Mouse (Mus musculus) lung, embryonic 15.5 days (tissue): ENCODE results near the gene Stac2. TPM values are rescaled to one million over a fixed set of nuclear protein-coding genes. Genes with fewer than 3 reads are reported as not detected.
A peak's percentile ranks its signal among the peaks of the same experiment; 100 is the strongest.

Source experiments
- ATAC-seq: fragments of 200-750 bp; cut with Nextera tagmentation; 2 replicates; pipeline ENCODE4 v1.8.0; 2017; ENCODE audit warnings: moderate number of reproducible peaks, borderline replicate concordance; ENCODE audit not compliant: low FRiP score, low TSS enrichment; ENCODE audit errors: extremely low read depth
- H3K27ac ChIP-seq: fragments of 300-500 bp; sonication (generic); 2 replicates; pipeline ENCODE4 v1.5.1; 2015; ENCODE audit warnings: moderate library complexity, mild to moderate bottlenecking, inconsistent platforms
- H3K27me3 ChIP-seq: fragments of 300-500 bp; sonication (generic); 2 replicates; pipeline ENCODE4 v1.6.1; 2015; ENCODE audit warnings: inconsistent platforms
- H3K36me3 ChIP-seq: fragments of 300-500 bp; sonication (generic); 2 replicates; pipeline ENCODE4 v1.6.1; 2015; ENCODE audit warnings: inconsistent platforms
- H3K4me1 ChIP-seq: fragments of 300-500 bp; sonication (generic); 2 replicates; pipeline ENCODE4 v1.6.1; 2015; ENCODE audit warnings: inconsistent platforms
- H3K4me2 ChIP-seq: fragments of 300-500 bp; sonication (generic); 2 replicates; pipeline ENCODE4 v1.6.1; 2015; ENCODE audit warnings: inconsistent platforms, mild to moderate bottlenecking, moderate library complexity
- H3K4me3 ChIP-seq: fragments of 300-500 bp; sonication (generic); 2 replicates; pipeline ENCODE4 v1.5.1; 2015; ENCODE audit warnings: mild to moderate bottlenecking, inconsistent platforms
- H3K9ac ChIP-seq: fragments of 300-500 bp; sonication (generic); 2 replicates; pipeline ENCODE4 v1.6.1; 2015; ENCODE audit warnings: inconsistent platforms
- H3K9me3 ChIP-seq: fragments of 300-500 bp; sonication (generic); 2 replicates; pipeline ENCODE4 v1.6.1; 2016; ENCODE audit warnings: inconsistent platforms
- WGBS: fragments of 180-500 bp; shearing (Covaris S2); methylation state at CpG from one replicate; pipeline ENCODE4 v1.1.7; 2015; 5-methylcytosine and 5-hydroxymethylcytosine counted together
- polyA plus RNA-seq: library from polyadenylated mRNA; unstranded; fragments of >200 nt; fragmentation: Nextera tagmentation; extraction: Ambion mirVana; gene quantifications from 2 replicates; pipeline ENCODE4 v1.2.1, GENCODE M21; 2015

The Stac2 gene
- polyA plus RNA-seq, 1 experiment from 2014 or later, result 0.16 TPM

DNA sequence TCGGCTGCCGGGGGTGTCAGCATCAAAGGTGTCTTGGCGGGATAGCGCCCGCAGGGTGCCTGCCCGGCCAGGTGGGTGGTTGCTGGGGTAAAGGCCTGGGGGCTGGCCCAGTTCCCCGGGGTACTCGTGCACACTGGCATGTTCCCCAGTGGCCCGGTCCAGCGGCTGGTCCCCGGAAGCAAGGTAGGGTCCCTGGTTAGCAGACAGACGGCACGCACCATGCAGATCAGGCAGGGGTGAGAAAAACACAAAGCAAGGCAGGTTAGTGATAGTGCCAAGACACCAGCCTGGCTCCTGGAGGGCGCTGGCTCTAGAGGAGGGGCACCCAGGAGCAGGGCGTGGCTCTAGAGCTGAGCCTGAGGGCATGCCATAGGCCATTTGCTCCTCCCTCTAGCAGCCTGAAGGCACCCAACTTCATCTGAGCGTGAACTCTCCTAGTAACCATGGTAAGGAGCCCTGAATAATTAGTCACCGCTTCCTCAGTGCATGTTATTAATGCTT is 50.0 kb downstream of the Stac2 start:
- 0 out of 2 replicates have a peak overlapping the region, but pooled peaks have one; percentile 2 for H3K4me3 ChIP-seq
- ATAC-seq, result no peak
- WGBS, result 40% methylated on average over 17 of the region's 17 CpGs
- H3K9me3 ChIP-seq, result no peaks in the 10 kb centered on the region
- 0 out of 2 replicates have a peak overlapping the region, but pooled peaks have one; percentile 14 for H3K9ac ChIP-seq
- H3K36me3 ChIP-seq, result peaks cover 3% of the 10 kb centered on the region; the same call in 1 of the 2 replicates
- peaks cover 34% of the 10 kb centered on the region; the same call in 1 of the 2 replicates for H3K27me3 ChIP-seq
- peaks cover 17% of the 10 kb centered on the region for H3K4me1 ChIP-seq
- H3K27ac ChIP-seq, result no peak overlapping the region
- peak overlapping the region; percentile 37 for H3K4me2 ChIP-seq

DNA sequence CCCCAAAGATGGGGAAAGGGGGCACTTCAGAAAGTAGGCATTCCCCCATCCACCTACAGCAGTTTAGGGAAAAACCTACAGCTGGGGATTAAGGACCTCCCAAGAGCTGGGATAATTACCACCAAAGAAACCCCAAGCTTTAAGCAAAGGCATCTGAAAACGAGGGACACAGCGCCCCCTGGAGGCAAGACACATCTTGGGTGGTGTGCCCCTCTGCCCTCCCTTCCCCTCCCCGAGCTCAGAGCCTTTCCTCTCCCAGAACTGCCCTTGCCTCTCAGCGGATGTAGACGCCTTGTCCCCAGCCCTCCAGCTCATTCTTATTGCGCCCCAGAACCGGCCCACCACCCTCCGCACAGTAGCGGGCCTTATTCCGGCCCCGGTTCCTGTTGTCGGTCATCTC is 50.6 kb downstream of the Stac2 start:
- H3K4me3 ChIP-seq, result 0 out of 2 replicates have a peak overlapping the region, but pooled peaks have one; percentile 2
- H3K4me2 ChIP-seq, result peak overlapping the region; percentile 37
- WGBS, result 21% methylated on average over 12 of the region's 12 CpGs
- H3K36me3 ChIP-seq, result no peaks in the 10 kb centered on the region
- peaks cover 17% of the 10 kb centered on the region for H3K4me1 ChIP-seq
- H3K9ac ChIP-seq, result 0 out of 2 replicates have a peak overlapping the region, but pooled peaks have one; percentile 14
- no peak for ATAC-seq
- peaks cover 34% of the 10 kb centered on the region; the same call in 1 of the 2 replicates for H3K27me3 ChIP-seq
- no peak overlapping the region for H3K27ac ChIP-seq
- H3K9me3 ChIP-seq, result no peaks in the 10 kb centered on the region

DNA sequence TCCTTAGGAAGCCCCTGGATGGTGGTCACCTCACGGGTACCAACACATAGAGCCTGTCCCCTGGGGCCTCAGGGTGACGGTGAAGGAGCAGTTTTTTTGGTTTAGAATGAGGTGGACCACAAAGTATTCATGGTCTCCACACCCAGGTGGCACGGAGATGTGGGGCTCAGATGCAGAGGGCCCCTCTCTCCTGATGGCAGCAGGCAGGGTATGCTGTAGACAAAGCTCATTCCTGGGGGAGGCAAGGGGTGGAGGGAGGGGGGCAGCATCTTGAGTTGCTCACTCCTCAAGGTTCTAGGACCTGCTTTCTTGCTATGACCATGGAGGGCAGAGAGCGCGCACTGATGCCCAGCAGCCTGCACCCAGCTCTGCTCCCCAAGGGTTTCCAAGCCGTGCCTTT is 51.3 kb downstream of the Stac2 start:
- H3K4me1 ChIP-seq, result peaks cover 17% of the 10 kb centered on the region
- H3K4me2 ChIP-seq, result no peak overlapping the region
- no peak overlapping the region for H3K27ac ChIP-seq
- H3K9me3 ChIP-seq, result no peaks in the 10 kb centered on the region
- no peak for ATAC-seq
- WGBS, result 65% methylated on average over 6 of the region's 6 CpGs
- no peak overlapping the region for H3K9ac ChIP-seq
- peaks cover 34% of the 10 kb centered on the region; the same call in 1 of the 2 replicates for H3K27me3 ChIP-seq
- no peak overlapping the region for H3K4me3 ChIP-seq
- H3K36me3 ChIP-seq, result no peaks in the 10 kb centered on the region

DNA sequence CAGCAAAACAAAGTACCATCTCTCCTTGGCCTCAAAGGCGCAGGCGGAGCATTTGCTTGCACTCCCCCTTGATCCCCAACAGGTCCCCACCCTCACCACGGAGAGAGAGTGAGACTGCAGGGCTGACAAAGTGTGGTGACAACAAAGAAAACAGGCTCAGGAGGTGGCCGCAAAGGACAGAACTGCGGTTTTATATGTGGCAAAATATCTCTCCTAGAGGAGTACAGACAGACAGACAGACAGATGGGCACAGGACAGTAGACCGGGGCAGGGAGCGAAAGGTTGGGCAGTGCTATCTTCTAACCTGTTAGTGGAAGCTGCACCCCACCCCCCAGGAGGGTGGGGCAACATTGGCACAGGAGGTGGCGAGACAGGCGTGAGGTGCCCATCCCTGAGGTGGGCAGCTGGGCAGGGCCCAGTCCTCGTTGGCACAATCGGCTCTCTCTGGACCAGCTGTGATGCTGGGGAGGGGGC is 51.9 kb downstream of the Stac2 start:
- Histone ChIP-seq H3K4me1 (peaks cover 17% of the 10 kb centered on the region), H3K36me3 (no peaks in the 10 kb centered on the region), H3K9ac (no peak overlapping the region), H3K4me2 (no peak overlapping the region), H3K27ac (no peak overlapping the region), H3K9me3 (no peaks in the 10 kb centered on the region), H3K4me3 (no peak overlapping the region), H3K27me3 (peaks cover 34% of the 10 kb centered on the region; the same call in 1 of the 2 replicates)
- ATAC-seq, result no peak
- WGBS, result 40% methylated on average over 11 of the region's 11 CpGs

DNA sequence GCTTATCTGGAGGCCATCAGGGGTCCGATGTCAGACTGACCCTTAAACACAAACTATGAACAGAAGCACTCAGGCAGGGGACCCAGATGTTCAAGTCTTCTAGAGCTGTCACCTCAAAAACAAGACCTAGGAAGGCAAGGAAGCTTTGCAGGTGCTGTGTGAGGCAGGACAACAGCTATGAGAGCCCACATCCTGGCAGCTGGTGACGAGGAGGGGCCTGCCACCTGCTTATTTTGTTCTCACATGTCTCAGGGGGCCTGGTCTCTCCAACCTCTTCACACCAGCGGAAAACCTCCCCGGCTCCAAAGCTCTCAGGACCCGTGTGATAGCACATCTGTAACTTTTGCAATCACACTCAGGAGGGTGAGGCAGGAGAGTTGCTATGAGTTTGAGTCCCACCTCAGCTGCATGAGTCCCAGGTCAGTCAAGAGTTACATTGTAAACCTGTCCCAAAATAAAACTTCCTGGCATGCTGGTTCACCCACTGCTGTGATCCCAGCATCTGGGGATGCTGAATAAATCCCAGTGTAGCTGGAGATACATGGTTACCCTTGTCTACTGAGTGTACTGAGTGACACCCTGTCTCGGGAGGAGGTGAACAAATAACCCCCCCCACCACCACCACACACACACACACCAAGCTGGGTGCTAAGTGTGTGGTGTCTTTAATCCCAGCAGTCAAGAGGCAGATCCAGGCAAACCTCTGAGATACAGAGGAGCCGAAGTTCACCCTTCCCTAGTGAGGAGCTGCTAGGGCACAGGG is 52.7 kb downstream of the Stac2 start:
- WGBS, result 12% methylated on average over 7 of the region's 7 CpGs
- peaks cover 20% of the 10 kb centered on the region for H3K4me1 ChIP-seq
- ATAC-seq, result no peak
- H3K36me3 ChIP-seq, result no peaks in the 10 kb centered on the region
- no peak overlapping the region for H3K4me2 ChIP-seq
- peaks cover 34% of the 10 kb centered on the region; the same call in 1 of the 2 replicates for H3K27me3 ChIP-seq
- H3K27ac ChIP-seq, result no peak overlapping the region
- no peak overlapping the region for H3K9ac ChIP-seq
- H3K4me3 ChIP-seq, result no peak overlapping the region
- no peaks in the 10 kb centered on the region for H3K9me3 ChIP-seq

DNA sequence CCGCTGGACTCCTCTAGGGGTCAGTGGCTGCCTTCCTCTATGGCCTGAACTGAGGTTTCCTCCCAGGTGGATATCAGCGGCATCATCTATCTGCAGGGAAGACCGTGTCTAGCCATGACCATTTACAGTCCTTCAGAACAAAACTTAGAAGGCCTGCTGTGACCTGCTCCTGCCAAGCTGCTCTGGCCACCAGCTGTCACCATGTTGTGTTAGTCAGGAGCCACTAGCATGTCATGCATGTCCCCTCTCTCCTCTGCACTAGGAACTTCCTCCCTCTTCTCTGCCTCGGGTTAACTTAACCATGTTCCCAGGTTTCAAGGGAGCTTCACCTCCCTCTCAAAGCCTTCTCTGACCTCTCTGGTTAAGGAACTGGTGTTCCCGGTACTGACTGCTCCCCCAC is 53.5 kb downstream of the Stac2 start:
- no peaks in the 10 kb centered on the region for H3K36me3 ChIP-seq
- no peaks in the 10 kb centered on the region for H3K9me3 ChIP-seq
- ATAC-seq, result no peak
- H3K9ac ChIP-seq, result no peak overlapping the region
- H3K4me1 ChIP-seq, result peaks cover 28% of the 10 kb centered on the region
- H3K4me3 ChIP-seq, result no peak overlapping the region
- H3K27ac ChIP-seq, result no peak overlapping the region
- WGBS, result 54% methylated on average over 5 of the region's 5 CpGs
- peaks cover 34% of the 10 kb centered on the region; the same call in 1 of the 2 replicates for H3K27me3 ChIP-seq
- no peak overlapping the region for H3K4me2 ChIP-seq

DNA sequence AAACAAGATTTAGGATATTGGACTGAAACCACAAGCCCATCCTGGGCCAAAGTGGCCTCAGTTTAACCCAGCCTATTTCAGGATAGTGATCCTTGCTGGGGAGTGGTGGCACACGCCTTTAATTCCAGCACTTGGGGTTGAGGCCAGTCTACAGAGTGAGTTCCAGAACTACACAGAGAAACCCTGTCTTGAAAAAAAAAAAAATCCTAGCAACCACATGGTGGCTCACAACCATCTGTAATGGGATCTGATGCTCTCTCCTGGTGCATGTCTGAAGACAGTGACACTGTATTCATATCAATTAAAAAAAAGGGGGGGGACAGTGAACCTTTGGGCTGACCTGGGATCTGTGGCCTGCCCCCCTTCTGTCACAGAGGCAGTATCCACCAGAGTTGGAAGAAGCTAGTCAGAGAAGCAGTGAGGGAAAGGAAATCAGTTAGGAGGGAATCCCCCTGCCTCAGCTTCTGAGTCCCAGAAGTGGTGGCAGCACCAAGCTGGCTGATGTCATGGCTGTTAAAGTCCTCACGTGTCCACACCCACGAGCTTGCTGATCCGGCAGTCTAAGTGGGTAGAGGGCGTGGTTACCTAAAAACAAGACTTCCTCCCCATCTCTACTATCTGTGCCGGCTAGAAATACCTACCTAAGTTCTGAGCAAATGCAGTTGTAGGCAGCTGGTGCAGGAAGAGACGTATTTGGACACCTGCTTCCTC is 54.2 kb downstream of the Stac2 start:
- H3K27me3 ChIP-seq, result peaks cover 38% of the 10 kb centered on the region; the same call in 1 of the 2 replicates
- WGBS, result 48% methylated on average over 7 of the region's 7 CpGs
- H3K9me3 ChIP-seq, result no peaks in the 10 kb centered on the region

DNA sequence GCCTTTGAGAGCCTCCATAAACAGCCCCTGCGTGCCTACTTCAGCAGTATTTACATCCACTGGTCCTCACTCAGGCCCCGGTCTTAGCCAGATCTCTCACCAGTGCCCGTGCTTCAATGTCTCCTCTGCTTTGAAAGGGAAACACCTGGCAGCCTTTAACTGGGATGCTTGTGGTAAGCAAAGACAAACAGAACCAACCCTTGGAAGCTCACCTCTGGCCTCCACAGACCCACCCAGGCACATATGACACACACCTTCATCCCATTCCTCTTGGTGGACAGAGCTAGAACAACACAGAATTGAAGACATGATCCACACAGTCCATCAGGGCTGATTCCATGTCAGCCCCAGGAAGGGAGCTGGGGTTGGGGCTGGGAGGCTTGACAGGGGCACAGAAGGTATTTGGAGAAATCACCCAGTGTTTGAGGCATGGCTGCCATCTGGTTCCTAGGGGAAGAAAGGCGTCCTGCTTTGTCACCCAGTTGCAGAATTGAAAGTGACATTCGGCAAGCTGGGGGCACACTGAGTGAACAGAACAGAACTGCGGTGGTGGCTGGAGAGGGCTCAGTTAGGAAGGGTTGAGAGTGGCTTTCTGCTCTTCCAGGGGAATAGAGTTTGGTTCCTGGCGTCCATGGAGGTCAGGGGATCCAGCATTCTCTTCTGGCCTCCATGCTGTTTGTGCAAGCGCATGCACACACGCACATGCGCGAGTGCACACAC is 55.0 kb downstream of the Stac2 start:
- Histone ChIP-seq H3K9me3 (no peaks in the 10 kb centered on the region), H3K4me3 (no peak overlapping the region), H3K4me2 (no peak overlapping the region), H3K27ac (no peak overlapping the region), H3K9ac (no peak overlapping the region), H3K4me1 (peaks cover 23% of the 10 kb centered on the region), H3K36me3 (no peaks in the 10 kb centered on the region), H3K27me3 (peaks cover 38% of the 10 kb centered on the region; the same call in 1 of the 2 replicates)
- ATAC-seq, result no peak
- WGBS, result 73% methylated on average over 11 of the region's 11 CpGs

More for the DNA sequence above, 54.2 kb downstream of the Stac2 start:
- ATAC-seq, result no peak
- no peak overlapping the region for H3K9ac ChIP-seq
- no peak overlapping the region for H3K4me2 ChIP-seq
- H3K4me3 ChIP-seq, result no peak overlapping the region
- H3K27ac ChIP-seq, result no peak overlapping the region
- H3K4me1 ChIP-seq, result peaks cover 31% of the 10 kb centered on the region
- H3K36me3 ChIP-seq, result no peaks in the 10 kb centered on the region

DNA sequence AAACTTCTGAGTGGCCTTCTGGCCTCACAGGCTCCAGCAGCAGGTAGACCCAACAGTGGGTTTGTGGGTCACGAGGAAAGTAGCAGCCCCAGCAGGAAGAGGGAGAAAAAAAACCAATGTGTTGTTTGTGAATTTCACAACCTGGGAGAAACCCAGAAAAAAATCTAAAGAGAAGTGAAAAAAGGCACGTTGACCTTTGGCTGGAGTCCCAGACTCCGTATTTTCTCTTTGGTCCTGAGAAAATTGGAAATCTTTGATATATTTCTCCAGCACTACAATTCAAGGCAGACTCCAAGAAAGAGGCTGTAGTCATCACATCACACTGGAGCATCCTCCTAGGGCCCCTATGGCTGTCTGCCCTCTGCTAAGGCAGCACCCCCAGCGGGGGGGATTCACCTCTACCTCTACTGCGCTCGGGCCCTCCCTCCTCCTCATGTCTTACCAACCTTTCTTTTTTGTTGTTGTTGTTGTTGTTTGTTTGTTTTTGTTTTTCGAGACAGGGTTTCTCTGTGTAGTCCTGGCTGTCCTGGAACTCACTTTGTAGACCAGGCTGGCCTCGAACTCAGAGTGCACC is 55.8 kb downstream of the Stac2 start:
- 66% methylated on average over 8 of the region's 8 CpGs for WGBS
- Histone ChIP-seq H3K36me3 (no peaks in the 10 kb centered on the region), H3K4me3 (no peak overlapping the region), H3K4me1 (peaks cover 18% of the 10 kb centered on the region), H3K4me2 (no peak overlapping the region), H3K27ac (no peak overlapping the region), H3K27me3 (peaks cover 37% of the 10 kb centered on the region; the same call in 1 of the 2 replicates), H3K9ac (no peak overlapping the region), H3K9me3 (no peaks in the 10 kb centered on the region)
- no peak for ATAC-seq

DNA sequence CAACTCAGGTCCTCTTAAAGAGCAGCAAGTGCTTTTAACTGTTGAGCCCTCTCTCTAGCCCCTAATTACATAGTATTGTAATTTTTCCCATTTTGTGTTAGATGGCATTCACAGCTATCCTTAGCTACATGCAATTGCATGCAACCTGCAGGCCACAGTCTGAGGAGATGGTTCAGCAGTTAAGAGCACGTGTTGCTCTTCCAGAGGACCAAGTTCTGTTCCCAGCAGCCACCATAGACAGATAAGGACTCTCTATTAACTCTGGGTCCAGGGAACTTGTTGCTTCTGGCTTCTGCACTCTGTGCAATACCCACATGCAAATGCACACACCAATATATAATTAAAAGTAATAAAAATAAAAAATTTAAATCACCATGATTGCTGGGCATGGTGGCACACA is 56.6 kb downstream of the Stac2 start:
- Histone ChIP-seq H3K27ac (no peak overlapping the region), H3K36me3 (no peaks in the 10 kb centered on the region), H3K4me2 (no peak overlapping the region), H3K9ac (no peak overlapping the region), H3K4me1 (peaks cover 18% of the 10 kb centered on the region), H3K4me3 (no peak overlapping the region), H3K27me3 (peaks cover 29% of the 10 kb centered on the region; the same call in 1 of the 2 replicates), H3K9me3 (no peaks in the 10 kb centered on the region)
- WGBS, result 58% methylated on average over 1 of the region's 1 CpGs
- no peak for ATAC-seq
